Mouse (Mus musculus) embryo, embryonic 10 days (tissue): ENCODE measurements around the gene Def8.
"Not testable (repeated sequence)": the region's sequence is repeated elsewhere in the genome, so short reads cannot be mapped to it uniquely, and the experiment has no call there.

Experiments used
- DNase-seq: peaks from one replicate; pipeline ENCODE4 v3.0.0-alpha.2; 2015; ENCODE audit warnings: low spot score

Gene Def8

DNA sequence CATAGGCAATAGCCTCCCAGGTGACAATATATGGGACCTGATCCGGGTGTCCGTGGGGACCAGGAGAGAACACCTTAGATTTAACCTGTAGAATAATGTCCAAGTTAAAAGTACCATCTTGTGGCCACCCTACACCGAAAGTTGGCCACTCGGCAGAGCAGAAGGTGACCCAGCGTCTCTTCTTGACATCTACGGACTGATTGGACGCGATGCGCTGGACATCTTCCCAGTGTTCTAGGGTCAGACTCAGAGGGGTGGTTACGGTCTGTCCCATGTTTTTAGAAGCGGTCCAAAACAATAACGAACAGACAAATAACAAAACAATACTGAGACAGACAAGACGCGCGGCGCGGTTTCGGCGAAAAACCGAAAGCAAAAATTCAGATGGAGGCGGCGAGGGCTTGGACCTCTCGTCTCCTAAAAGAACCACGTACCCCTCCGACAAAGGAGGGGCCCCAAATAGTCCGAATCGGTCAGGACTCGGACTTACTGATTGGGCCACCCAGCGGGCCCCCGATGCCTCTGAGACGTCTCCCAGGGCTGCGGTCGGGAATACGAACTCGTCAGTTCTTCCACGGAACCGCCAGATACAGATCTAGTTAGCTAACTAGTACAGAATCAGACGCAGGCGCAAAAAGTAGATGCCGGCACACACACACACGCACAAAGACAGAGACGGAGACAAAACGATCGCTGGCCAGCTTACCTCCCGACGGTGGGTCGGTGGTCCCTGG, 10.1 kb downstream of the Def8 start:
- DNase-seq: not testable (repeated sequence)

GRCm38 (mm10) chr8:123441788-123442187, 18.5 kb downstream of the Def8 start:
- no peak for DNase-seq

- no peak for DNase-seq
These were observed 19.0 kb downstream of the Def8 start for GRCm38 (mm10) chr8:123442351-123442750.

DNA sequence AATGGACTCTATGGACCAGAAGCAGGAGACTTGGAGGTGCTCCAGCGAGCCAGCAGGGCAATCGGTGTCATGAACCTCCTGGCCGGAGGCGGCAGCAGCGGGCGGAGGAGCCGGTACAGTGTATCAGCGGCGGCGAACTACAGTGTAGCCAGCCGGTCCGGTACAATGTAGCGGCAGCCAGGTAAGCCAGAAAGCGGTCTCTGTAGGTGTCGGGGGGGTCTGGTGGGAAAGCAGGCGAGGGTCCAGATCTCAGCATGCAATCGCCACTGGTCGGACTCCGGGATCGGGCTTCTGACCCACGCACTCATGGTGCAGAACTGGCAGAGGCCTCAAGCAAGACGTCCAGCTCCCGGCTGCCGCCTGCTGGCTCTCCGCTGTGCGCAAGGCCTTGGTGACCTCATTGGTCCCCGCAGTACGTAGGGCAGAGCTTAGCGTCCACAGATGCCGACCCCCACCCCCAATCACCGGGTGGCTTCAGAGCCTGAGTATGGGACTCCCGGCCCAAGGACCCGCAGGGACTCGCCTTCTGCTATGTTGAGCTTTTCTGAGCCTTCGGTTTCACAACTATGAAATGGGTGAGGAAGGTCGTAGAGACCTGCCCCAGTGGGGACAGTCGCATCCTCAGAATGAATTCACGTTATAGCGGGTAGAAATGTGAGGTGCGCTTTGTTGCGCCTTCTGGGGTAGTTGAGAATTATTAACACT, 19.7 kb downstream of the Def8 start:
- DNase-seq: peak; percentile 94

DNA sequence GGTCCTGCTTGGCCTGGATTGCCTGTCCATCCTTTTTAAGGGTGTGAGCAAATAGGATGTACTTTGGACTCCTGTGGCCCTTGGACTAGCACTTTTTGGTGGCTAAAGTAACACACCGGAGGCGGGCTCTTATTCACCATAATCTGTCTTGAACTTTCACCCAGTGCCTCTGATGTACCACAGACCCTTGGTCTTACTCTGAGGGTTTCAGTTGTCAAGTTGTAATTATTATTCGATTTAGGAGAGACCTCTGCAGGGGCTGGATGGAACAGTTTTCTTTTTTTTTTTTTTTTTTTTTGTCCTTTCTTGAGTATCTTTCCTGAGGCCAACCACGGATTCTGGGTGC, 20.2 kb downstream of the Def8 start:
- no peak for DNase-seq

GRCm38 (mm10) chr8:123444131-123444530, 20.8 kb downstream of the Def8 start:
- DNase-seq: no peak

GRCm38 (mm10) chr8:123445981-123446380, 22.7 kb downstream of the Def8 start:
- no peak for DNase-seq

DNA sequence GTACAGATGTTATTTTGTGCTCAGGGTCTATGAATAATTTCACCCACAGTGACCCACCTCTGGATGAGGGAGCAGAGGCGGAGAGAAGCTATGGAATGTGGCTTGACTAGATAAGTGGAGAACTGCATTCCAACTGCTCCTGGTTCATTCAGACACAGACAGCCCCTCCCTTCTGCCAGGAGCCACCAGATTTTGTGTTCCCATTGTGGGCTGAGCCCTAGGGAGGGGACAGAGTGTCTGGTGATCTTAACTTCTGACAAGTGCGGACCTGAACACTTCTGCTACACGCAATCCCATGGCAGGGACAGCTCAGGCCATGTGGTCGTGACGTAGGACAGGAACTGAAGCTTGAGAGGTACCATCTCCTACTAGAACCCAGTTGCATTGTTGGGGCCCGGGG, 23.5 kb downstream of the Def8 start:
- DNase-seq: peak; percentile 17

- no peak for DNase-seq
These were observed 27.5 kb downstream of the Def8 start for GRCm38 (mm10) chr8:123450783-123451182.

DNA sequence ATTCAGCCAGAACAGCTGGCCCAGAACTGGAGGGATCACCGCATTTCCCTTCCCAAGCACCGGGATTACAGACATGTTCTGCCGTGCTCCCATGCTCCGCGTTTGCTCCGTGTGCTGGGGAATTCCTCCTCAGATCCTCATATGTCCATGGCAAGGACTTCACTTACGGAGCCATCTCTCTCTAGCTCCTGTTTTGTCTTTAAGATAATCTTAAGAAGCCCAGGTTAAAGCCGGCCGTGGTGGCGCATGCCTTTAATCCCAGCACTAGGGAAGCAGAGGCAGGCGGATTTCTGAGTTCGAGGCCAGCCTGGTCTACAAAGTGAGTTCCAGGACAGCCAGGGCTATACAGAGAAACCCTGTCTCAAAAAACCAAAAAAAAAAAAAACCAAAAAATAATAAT, 28.4 kb downstream of the Def8 start:
- not testable (repeated sequence) for DNase-seq

- no peak for DNase-seq
These were observed 28.8 kb downstream of the Def8 start for GRCm38 (mm10) chr8:123452149-123452548.

GRCm38 (mm10) chr8:123453291-123453690, 30.0 kb downstream of the Def8 start:
- no peak for DNase-seq

GRCm38 (mm10) chr8:123453951-123454350, 30.6 kb downstream of the Def8 start:
- no peak for DNase-seq

DNA sequence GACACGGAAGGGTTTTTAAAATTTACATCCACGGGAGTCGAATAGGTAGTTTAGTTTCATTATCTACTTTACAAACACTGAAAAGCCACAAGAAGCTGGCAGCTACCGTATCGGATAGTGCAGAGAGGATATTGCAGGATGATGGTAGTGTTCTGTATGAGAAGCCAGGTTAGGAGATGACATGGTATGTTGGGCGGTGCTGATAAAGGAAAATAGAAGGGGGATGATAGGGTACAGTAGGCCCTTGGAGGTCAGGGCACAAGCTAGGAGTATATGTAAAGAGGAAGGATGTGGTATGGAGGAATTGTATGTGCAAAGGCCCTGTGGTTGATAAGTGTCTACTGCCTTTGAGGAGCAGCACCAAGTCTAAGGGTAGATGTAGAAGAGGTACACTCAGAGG, 31.2 kb downstream of the Def8 start:
- no peak for DNase-seq

- DNase-seq: no peak
These were observed 40.3 kb downstream of the Def8 start for GRCm38 (mm10) chr8:123463651-123464050.

GRCm38 (mm10) chr8:123467476-123467875, 44.1 kb downstream of the Def8 start:
- DNase-seq: no peak

GRCm38 (mm10) chr8:123472991-123473390, 49.7 kb downstream of the Def8 start:
- not testable (repeated sequence) for DNase-seq

DNA sequence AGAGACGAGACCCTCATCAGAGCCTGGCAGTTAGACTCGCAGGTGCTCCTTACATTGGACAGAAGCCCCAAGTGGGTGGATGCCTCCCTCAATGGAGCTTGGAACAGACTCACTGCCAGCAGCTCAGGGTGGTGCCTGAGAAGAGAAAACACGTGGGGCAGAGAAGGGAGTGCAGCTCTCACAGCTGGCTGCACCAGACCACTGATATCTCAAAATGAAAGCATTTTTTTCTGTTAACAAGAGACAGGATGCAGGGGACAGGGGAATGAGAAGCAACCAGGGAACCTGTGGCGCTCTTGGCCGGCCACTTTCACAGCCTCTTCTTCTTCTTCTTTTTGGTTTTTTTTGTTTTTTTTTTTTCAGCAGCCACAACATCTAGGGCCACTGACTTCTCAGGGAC, 51.2 kb downstream of the Def8 start:
- DNase-seq: not testable (repeated sequence)

DNA sequence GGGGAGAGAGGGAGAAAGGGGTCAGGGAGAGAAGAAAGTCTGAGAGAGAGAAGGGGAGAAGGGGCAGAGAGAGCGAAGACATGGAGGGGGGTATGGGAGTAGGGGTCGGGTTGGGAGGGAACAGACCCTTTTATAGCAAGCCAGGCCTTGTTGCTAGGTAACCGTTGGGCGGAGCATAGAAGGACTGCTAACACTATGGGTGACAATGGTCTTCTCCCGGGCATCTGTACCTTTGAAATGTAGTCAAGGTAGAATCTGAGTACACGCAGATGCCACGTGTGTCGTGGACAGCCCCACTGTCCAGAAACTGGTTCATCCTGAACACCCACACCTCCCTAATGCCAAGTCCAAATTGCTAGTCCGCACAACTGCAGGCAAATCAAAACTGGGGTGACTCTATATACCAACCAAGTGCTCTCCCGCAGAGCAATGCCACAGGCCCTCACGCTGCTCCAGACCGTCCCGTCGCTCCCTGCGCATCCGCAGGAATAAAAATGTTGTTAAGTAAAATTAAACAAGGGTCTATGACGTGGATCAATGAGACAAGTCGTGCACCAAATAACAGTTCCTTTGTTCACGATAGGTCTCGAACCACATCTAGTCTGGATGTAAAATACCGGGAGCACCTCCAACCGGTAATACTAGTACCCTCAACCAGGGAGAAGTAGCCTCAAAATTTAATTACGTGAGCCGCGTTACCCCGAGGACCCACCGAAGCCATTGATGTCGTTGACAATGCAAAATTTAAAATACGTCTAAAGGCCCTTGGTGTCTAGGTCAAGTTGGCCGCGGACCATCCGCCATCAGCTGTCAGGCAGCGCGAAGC, 53.8 kb downstream of the Def8 start:
- DNase-seq: peak; percentile 61

DNA sequence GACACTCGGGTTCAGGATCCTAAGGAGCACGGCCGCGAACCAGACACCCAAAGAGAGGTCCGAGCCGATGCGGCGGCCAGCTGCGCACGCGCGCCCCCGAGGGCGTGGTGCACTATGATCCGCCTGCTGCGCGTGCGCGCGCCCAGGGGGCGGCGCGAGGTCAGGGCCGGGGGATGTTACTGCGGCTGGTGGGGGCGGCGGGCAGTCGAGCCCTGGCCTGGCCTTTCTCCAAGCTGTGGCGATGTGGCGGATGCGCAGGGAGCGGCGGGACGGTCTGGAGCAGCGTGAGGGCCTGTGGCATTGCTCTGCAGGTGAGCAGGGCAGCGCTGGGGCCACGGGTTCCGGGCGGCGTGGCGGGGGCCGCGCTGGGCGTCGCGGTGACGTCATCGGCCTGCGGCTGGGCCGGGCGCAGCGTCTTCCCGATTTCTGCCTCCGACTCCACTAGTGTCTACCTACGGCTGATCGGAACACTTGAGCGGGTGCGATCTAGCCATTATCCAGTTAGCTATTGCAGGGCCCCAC, 54.5 kb downstream of the Def8 start, which contains the start of gene Afg3l1:
Afg3l1 (plus strand) TSS at position 167 of the 522 bp plus-strand sequence.
- DNase-seq: peak; percentile 95

DNA sequence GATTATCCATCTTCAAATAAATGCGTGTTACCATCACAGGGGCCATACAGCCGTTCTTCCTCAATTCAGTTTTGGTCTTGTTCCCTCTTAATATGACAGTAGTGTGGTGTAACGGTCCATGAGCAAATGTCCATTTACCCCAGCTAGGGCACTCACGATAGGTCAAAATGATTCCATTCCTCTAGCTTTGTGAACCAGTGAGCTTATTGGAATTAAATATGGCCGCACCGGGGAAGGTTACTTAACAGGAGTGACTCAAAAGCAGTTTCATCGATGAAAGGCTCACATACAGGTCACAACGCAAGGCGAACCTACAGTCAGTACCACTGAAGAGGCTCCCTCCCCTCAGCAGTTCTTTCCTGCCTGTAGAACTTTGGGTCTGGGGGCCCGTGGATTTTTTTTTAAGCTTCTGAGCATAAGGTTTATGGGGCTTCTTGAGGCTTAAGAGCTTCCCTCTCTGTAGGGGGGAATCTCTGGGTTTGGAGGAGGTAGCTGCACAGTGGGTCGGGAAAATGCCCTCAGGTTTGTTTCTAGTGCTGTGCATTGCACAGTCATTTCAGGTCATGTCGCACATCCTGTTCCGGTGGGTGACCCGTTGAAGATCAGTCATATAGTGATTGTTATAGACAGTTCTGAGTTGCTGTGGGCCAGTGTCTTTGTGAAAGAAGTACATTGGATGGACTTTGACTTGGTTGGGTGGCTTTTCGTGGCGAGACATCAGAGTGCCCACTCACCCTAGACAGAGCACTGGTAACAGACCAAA, 55.3 kb downstream of the Def8 start:
- DNase-seq: peak; percentile 36

DNA sequence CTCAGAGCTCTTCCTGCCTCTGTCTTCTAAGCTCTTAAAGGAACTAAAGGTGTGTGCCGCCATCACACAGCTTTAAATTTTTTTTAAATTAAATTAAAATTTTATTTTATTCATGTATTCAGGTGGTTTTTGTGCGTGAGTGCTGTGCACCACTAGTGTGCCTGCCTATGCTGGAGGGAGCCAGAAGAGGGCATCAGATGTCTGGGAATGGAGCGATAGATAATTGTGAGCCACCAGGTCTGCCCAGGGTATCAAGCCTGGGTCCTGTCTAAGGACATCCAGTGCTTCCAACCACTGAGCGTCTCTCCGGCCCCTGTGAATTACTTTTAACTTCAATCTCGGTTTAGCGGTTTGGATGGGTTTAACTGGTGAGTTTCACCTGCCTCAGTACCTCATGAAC, 59.3 kb downstream of the Def8 start:
- DNase-seq: peak; percentile 21
